In genomic region chr6:96116534-96117272, GRCm38 (mm10) we compare ENCODE assay signal across 8 mouse cellular contexts. TPM values are rescaled to one million over a fixed set of nuclear protein-coding genes. Genes with fewer than 3 reads are reported as not detected.
A peak's percentile ranks its signal among the peaks of the same experiment; 100 is the strongest.
DNase-seq lines count a peak whose midpoint lies in the region; ATAC-seq and TF ChIP-seq lines count a peak whose summit lies in the region.

No protein-coding gene starts in this region.

- no peak for TF ChIP-seq EP300 in lung, postnatal 0 days (IDR thresholded peaks at IDR 0.05)

- peak; percentile 76 for ATAC-seq in forebrain, embryonic 12.5 days (ENCODE audit: low FRiP score)
- peak; percentile 75 for ATAC-seq in hindbrain, embryonic 11.5 days (ENCODE audit: low FRiP score)
- peak; percentile 62 for ATAC-seq in lung, postnatal 0 days

- peak; percentile 1 to 21 for DNase-seq in urinary bladder, adult 18-20 months (ENCODE audit: low spot score in 2 of 2)
- DNase-seq in urinary bladder, postnatal 10 days (ENCODE audit: low spot score), result no peak
- DNase-seq in hindbrain, embryonic 11.5 days (ENCODE audit: low spot score), result peak; percentile 65
- DNase-seq in layer of hippocampus, postnatal 25 days (ENCODE audit: extremely low spot score in 1 of 2, low spot score in 1 of 2), result peak; percentile 58 to 60
- DNase-seq in lung, postnatal 0 days (ENCODE audit: low spot score), result peak; percentile 35
- DNase-seq in right cerebral cortex, adult 18-20 months, result peak; percentile 72
- DNase-seq in MN1 (ENCODE audit: low spot score), result no peak

- peak overlapping the region; percentile 59 for H3K4me3 ChIP-seq in forebrain, embryonic 12.5 days (replicated peaks)
- H3K4me3 ChIP-seq in hindbrain, embryonic 11.5 days (ENCODE audit: low read depth, low read length), result peak overlapping the region; percentile 41
- H3K4me3 ChIP-seq in lung, postnatal 0 days (ENCODE audit: low read depth, low read length), result peak overlapping the region; percentile 45

- H3K9ac ChIP-seq in forebrain, embryonic 12.5 days, result peak overlapping the region; percentile 67
- peak overlapping the region; percentile 61 for H3K9ac ChIP-seq in hindbrain, embryonic 11.5 days (ENCODE audit: low read depth, low read length)
- H3K9ac ChIP-seq in lung, postnatal 0 days (replicated peaks; ENCODE audit: low read depth), result peak overlapping the region; percentile 13

- peaks cover 10% of the 10 kb centered on the region; the same call in 1 of the 2 replicates for H3K27me3 ChIP-seq in forebrain, embryonic 12.5 days
- no peaks in the 10 kb centered on the region for H3K27me3 ChIP-seq in hindbrain, embryonic 11.5 days (ENCODE audit: control insufficient read depth, insufficient read depth, low read length)
- no peaks in the 10 kb centered on the region for H3K27me3 ChIP-seq in lung, postnatal 0 days (replicated peaks; ENCODE audit: insufficient read depth, low read length)

- H3K4me1 ChIP-seq in forebrain, embryonic 12.5 days, result peaks cover 30% of the 10 kb centered on the region
- H3K4me1 ChIP-seq in hindbrain, embryonic 11.5 days (replicated peaks; ENCODE audit: control insufficient read depth, insufficient read depth, low read length), result no peaks in the 10 kb centered on the region
- peaks cover 4% of the 10 kb centered on the region; the same call in 1 of the 2 replicates for H3K4me1 ChIP-seq in lung, postnatal 0 days (ENCODE audit: insufficient read depth, low read depth, low read length)

- no peak overlapping the region for H3K27ac ChIP-seq in forebrain, embryonic 12.5 days
- H3K27ac ChIP-seq in hindbrain, embryonic 11.5 days (ENCODE audit: low read depth, low read length), result no peak overlapping the region
- no peak overlapping the region for H3K27ac ChIP-seq in lung, postnatal 0 days (ENCODE audit: low read length)

- no peaks in the 10 kb centered on the region for H3K9me3 ChIP-seq in forebrain, embryonic 12.5 days
- H3K9me3 ChIP-seq in hindbrain, embryonic 11.5 days (ENCODE audit: control insufficient read depth, low read length), result no peaks in the 10 kb centered on the region
- no peaks in the 10 kb centered on the region for H3K9me3 ChIP-seq in lung, postnatal 0 days (ENCODE audit: low read length)

- peak; percentile 47 for TF ChIP-seq CTCF in lung, postnatal 0 days (IDR thresholded peaks at IDR 0.05)

- H3K4me2 ChIP-seq in forebrain, embryonic 12.5 days, result peak overlapping the region; percentile 97
- H3K4me2 ChIP-seq in hindbrain, embryonic 11.5 days (replicated peaks; ENCODE audit: low read depth, low read length), result peak overlapping the region; percentile 72
- H3K4me2 ChIP-seq in lung, postnatal 0 days (replicated peaks; ENCODE audit: low read depth, low read length), result peak overlapping the region; percentile 81

- H3K36me3 ChIP-seq in forebrain, embryonic 12.5 days (replicated peaks), result no peaks in the 10 kb centered on the region
- H3K36me3 ChIP-seq in hindbrain, embryonic 11.5 days (ENCODE audit: control insufficient read depth, insufficient read depth, low read length), result no peaks in the 10 kb centered on the region
- H3K36me3 ChIP-seq in lung, postnatal 0 days (ENCODE audit: insufficient read depth, low read length), result no peaks in the 10 kb centered on the region

- under 1% methylated on average over 32 of the region's 32 CpGs for WGBS in forebrain, embryonic 12.5 days
- WGBS in hindbrain, embryonic 11.5 days, result under 1% methylated on average over 31 of the region's 32 CpGs
- WGBS in lung, postnatal 0 days, result under 1% methylated on average over 32 of the region's 32 CpGs

RNA-seq across cellular contexts. Expression of gene Fam19a1, which starts 3.7 kb away (rescaled TPM):
- 1.3 and 1.4 TPM in 2 replicates for polyA plus RNA-seq in forebrain, embryonic 12.5 days (2016; fragmentation: Nextera tagmentation; extraction: Ambion mirVana)
- 1.3 and 1.7 TPM in 2 replicates for polyA plus RNA-seq in hindbrain, embryonic 11.5 days (2014; fragmentation: Nextera tagmentation; extraction: Ambion mirVana)
- 10 to 100 TPM; 63.5 to 71.6 TPM for total RNA-seq in layer of hippocampus, postnatal 25 days (2021)
- polyA plus RNA-seq in lung, postnatal 0 days (2015; fragmentation: Nextera tagmentation; extraction: Ambion mirVana), result 2.3 and 3.4 TPM in 2 replicates

RNA-seq across cellular contexts. Expression of gene 1700123L14Rik, which starts 49.3 kb away (rescaled TPM):
- not detected in 2 replicates for polyA plus RNA-seq in forebrain, embryonic 12.5 days (2016; fragmentation: Nextera tagmentation; extraction: Ambion mirVana)
- not detected in 2 replicates for polyA plus RNA-seq in hindbrain, embryonic 11.5 days (2014; fragmentation: Nextera tagmentation; extraction: Ambion mirVana)
- under 1 TPM in 1 of 2 experiments, not detected in 1; 0.30 TPM for total RNA-seq in layer of hippocampus, postnatal 25 days (2021)
- not detected in 2 replicates for polyA plus RNA-seq in lung, postnatal 0 days (2015; fragmentation: Nextera tagmentation; extraction: Ambion mirVana)

Comparison
In these comparisons a context has a peak if more than half of its experiments do, and no peak if none do; other contexts are left out.
1. DNase-seq: peak in urinary bladder, adult 18-20 months (2 of 2), hindbrain, embryonic 11.5 days (single experiment), layer of hippocampus, postnatal 25 days (2 of 2), lung, postnatal 0 days (single experiment) and right cerebral cortex, adult 18-20 months (single experiment); none in urinary bladder, postnatal 10 days (single experiment) and MN1 (single experiment).
2. H3K9ac ChIP-seq: peak in every context shown above with its lines; median percentile 67 in forebrain, embryonic 12.5 days; 61 in hindbrain, embryonic 11.5 days; 13 in lung, postnatal 0 days.
3. Peak in every context shown above with its lines, with median percentiles within 50 percentile points of each other: ATAC-seq, H3K4me2 ChIP-seq and H3K4me3 ChIP-seq.